Mouse (Mus musculus): ENCODE data around the gene Arhgef10l. TPM values are rescaled to one million over a fixed set of nuclear protein-coding genes. Genes with fewer than 3 reads are reported as not detected.

Arhgef10l gene
- polyA plus RNA-seq, 1 experiment from 2014 or later = 6.7 TPM

DNA sequence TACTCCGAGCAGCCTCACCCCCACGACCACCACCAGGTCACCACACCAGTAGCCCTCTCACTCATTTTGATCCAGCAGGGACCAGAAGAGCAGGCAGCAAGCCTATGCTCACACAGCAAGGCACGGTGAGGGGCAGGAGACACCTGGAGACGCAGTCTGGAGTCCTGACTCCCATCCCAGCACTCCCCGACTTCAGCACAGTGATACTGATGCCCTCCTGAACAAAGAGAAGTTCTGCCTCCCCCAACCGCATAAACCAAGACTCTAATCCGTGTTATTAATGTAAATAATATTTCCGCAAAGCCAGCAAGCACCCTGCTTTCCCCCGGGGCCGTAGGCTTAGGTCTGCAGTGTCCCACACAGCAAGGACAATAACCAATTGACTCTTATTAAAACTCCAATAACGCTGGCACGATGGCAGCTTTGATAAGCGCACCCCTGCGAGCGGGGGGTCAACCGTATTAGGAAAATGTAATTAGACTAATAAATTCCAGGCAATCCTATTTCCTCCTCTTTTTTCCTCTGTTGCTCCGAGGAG lies 198.5 kb downstream of the Arhgef10l start:
- Histone ChIP-seq H3K9ac (ENCODE audit: low read depth, low read length) (no peak overlapping the region), H3K36me3 (ENCODE audit: control insufficient read depth, insufficient read depth, low read length) (no peaks in the 10 kb centered on the region), H3K9me3 (ENCODE audit: control insufficient read depth, low read length) (no peaks in the 10 kb centered on the region), H3K4me1 (replicated peaks; ENCODE audit: control insufficient read depth, insufficient read depth, low read length) (no peaks in the 10 kb centered on the region), H3K4me2 (no peak overlapping the region), H3K27me3 (replicated peaks; ENCODE audit: control insufficient read depth, insufficient read depth, low read length) (no peaks in the 10 kb centered on the region), H3K4me3 (ENCODE audit: low read depth, low read length) (no peak overlapping the region), H3K27ac (ENCODE audit: low read depth, low read length) (no peak overlapping the region)
- no peak for ATAC-seq (replicated peaks; ENCODE audit: low FRiP score)
- 75% methylated on average over 17 of the region's 17 CpGs for WGBS
- no peak for DNase-seq (ENCODE audit: low spot score)

Small RNA genes lying within 50 kb of the gene (microRNA-seq; reads per million reads assigned to microRNA genes)
- not detected for gene Gm23045 (ENCODE audit: borderline number of aligned reads)

Other genes starting within 250 kb of the Arhgef10l start
- gene Rcc2, start 34.5 kb upstream of the Arhgef10l start, polyA plus RNA-seq (2014; fragmentation: Nextera tagmentation; extraction: Ambion mirVana) = 66.7 and 74.5 TPM in 2 replicates
- not detected in 2 replicates for gene Padi6, start 76.6 kb upstream of the Arhgef10l start, polyA plus RNA-seq (2014; fragmentation: Nextera tagmentation; extraction: Ambion mirVana)
- 0.32 and 0.34 TPM in 2 replicates for gene Padi4, start 108.2 kb upstream of the Arhgef10l start, polyA plus RNA-seq (2014; fragmentation: Nextera tagmentation; extraction: Ambion mirVana)
- 0.56 and 0.96 TPM in 2 replicates for gene Padi3, start 144.6 kb upstream of the Arhgef10l start, polyA plus RNA-seq (2014; fragmentation: Nextera tagmentation; extraction: Ambion mirVana)
- gene Padi1, start 179.8 kb upstream of the Arhgef10l start, polyA plus RNA-seq (2014; fragmentation: Nextera tagmentation; extraction: Ambion mirVana) = 0.06 and 0.11 TPM in 2 replicates
- gene Padi2, start 240.3 kb upstream of the Arhgef10l start, polyA plus RNA-seq (2014; fragmentation: Nextera tagmentation; extraction: Ambion mirVana) = 2.4 and 2.8 TPM in 2 replicates

Measured in liver, embryonic 11.5 days (tissue).